Mouse (Mus musculus) layer of hippocampus, adult 2 months (tissue): ENCODE results near the gene Akap6. TPM values are rescaled to one million over a fixed set of nuclear protein-coding genes. Genes with fewer than 3 reads are reported as not detected.
A peak's percentile ranks its signal among the peaks of the same experiment; 100 is the strongest.

Source experiments
- DNase-seq, 2 experiments: peaks; one replicate each; pipeline ENCODE4 v3.0.0; 2022; ENCODE audit warnings: low spot score in 2 of 2
- H3K27ac ChIP-seq: fragments of 200-600 bp; 2 replicates; pipeline ENCODE4 v1.8.1; 2022
- H3K4me3 ChIP-seq: fragments of 200-600 bp; 2 replicates; pipeline ENCODE4 v1.8.1; 2022; ENCODE audit warnings: mild to moderate bottlenecking
- CTCF ChIP-seq: fragments of 200-600 bp; conservative IDR thresholded peaks from 2 replicates; pipeline ENCODE4 v1.8.1; 2022; ENCODE audit warnings: antibody characterized with exemption, mild to moderate bottlenecking, moderate library complexity
- total RNA-seq, 2 experiments: library from RNA; stranded (reverse); gene quantifications; 2 replicates each; pipeline ENCODE4 v1.2.3; 2021

The Akap6 gene
- total RNA-seq, 2 experiments from 2014 or later = 130 to 135 TPM

- DNase-seq = no peak
- peak overlapping the region; percentile 14; the same call in 1 of the 2 replicates for H3K27ac ChIP-seq
- H3K4me3 ChIP-seq = no peak overlapping the region
- no peak for TF ChIP-seq CTCF
Measured at GRCm38 (mm10) chr12:52893656-52894405, 194.6 kb downstream of the Akap6 start.

- Histone ChIP-seq H3K27ac (peak overlapping the region; percentile 80), H3K4me3 (peak overlapping the region; percentile 35; the same call in 1 of the 2 replicates)
- TF ChIP-seq CTCF = peak; percentile 79
- DNase-seq = peak; percentile 66 to 71
Measured at GRCm38 (mm10) chr12:52895672-52896460, 196.7 kb downstream of the Akap6 start.

- no peak for TF ChIP-seq CTCF
- no peak for DNase-seq
- Histone ChIP-seq H3K4me3 (no peak overlapping the region), H3K27ac (no peak overlapping the region)
Measured at GRCm38 (mm10) chr12:52896785-52897184, 197.6 kb downstream of the Akap6 start.

GRCm38 (mm10) chr12:52898130-52898529, 198.9 kb downstream of the Akap6 start:
- DNase-seq = no peak
- Histone ChIP-seq H3K4me3 (no peak overlapping the region), H3K27ac (no peak overlapping the region)
- no peak for TF ChIP-seq CTCF

GRCm38 (mm10) chr12:52904046-52904445, 204.9 kb downstream of the Akap6 start:
- H3K4me3 ChIP-seq = no peak overlapping the region
- no peak for DNase-seq
- TF ChIP-seq CTCF = no peak
- no peak overlapping the region for H3K27ac ChIP-seq

GRCm38 (mm10) chr12:52908448-52909066, 209.4 kb downstream of the Akap6 start:
- peak in 1 of 2 experiments; percentile 6 for DNase-seq
- H3K4me3 ChIP-seq = no peak overlapping the region
- TF ChIP-seq CTCF = no peak
- H3K27ac ChIP-seq = no peak overlapping the region

GRCm38 (mm10) chr12:52910345-52910744, 211.2 kb downstream of the Akap6 start:
- DNase-seq = peak in 1 of 2 experiments; percentile 5
- no peak for TF ChIP-seq CTCF
- H3K4me3 ChIP-seq = no peak overlapping the region
- no peak overlapping the region for H3K27ac ChIP-seq

GRCm38 (mm10) chr12:52910819-52911218, 211.6 kb downstream of the Akap6 start:
- Histone ChIP-seq H3K4me3 (0 out of 2 replicates have a peak overlapping the region, but pooled peaks have one; percentile 24), H3K27ac (no peak overlapping the region)
- TF ChIP-seq CTCF = peak; percentile 99
- peak; percentile 66 to 87 for DNase-seq

- peak; percentile 94 for TF ChIP-seq CTCF
- peak; percentile 24 to 30 for DNase-seq
- H3K27ac ChIP-seq = no peak overlapping the region
- no peak overlapping the region for H3K4me3 ChIP-seq
Measured at GRCm38 (mm10) chr12:52918939-52919338, 219.8 kb downstream of the Akap6 start.

GRCm38 (mm10) chr12:52922510-52922909, 223.3 kb downstream of the Akap6 start:
- no peak overlapping the region for H3K27ac ChIP-seq
- TF ChIP-seq CTCF = no peak
- DNase-seq = no peak
- H3K4me3 ChIP-seq = no peak overlapping the region

GRCm38 (mm10) chr12:52925448-52925847, 226.3 kb downstream of the Akap6 start:
- Histone ChIP-seq H3K27ac (no peak overlapping the region), H3K4me3 (no peak overlapping the region)
- no peak for TF ChIP-seq CTCF
- DNase-seq = peak in 1 of 2 experiments; percentile 3

- H3K4me3 ChIP-seq = no peak overlapping the region
- no peak for TF ChIP-seq CTCF
- DNase-seq = no peak
- H3K27ac ChIP-seq = no peak overlapping the region
Measured at GRCm38 (mm10) chr12:52933832-52934231, 234.6 kb downstream of the Akap6 start.

GRCm38 (mm10) chr12:52934989-52935388, 235.8 kb downstream of the Akap6 start:
- no peak for DNase-seq
- peak; percentile 74 for TF ChIP-seq CTCF
- H3K27ac ChIP-seq = no peak overlapping the region
- H3K4me3 ChIP-seq = no peak overlapping the region
